Mouse (Mus musculus) heart, adult 2 months (tissue): ENCODE measurements around the gene Ssbp3.

Experiments used
- CTCF ChIP-seq: fragments of 200-600 bp; IDR thresholded peaks from 2 replicates; pipeline ENCODE4 v1.8.1; 2022; ENCODE audit warnings: antibody characterized with exemption, mild to moderate bottlenecking, moderate library complexity
- EP300 ChIP-seq: fragments of 200-500 bp; IDR thresholded peaks from 2 replicates; pipeline ENCODE4 v1.6.1; 2011; ENCODE audit warnings: low read depth, low read length, control low read depth; ENCODE audit not compliant: insufficient read depth
- POLR2A ChIP-seq: fragments of 200-500 bp; IDR thresholded peaks from 2 replicates; pipeline ENCODE4 v1.6.1; 2011; ENCODE audit warnings: mild to moderate bottlenecking, low read depth, low read length, control low read depth; ENCODE audit not compliant: insufficient read depth

DNA sequence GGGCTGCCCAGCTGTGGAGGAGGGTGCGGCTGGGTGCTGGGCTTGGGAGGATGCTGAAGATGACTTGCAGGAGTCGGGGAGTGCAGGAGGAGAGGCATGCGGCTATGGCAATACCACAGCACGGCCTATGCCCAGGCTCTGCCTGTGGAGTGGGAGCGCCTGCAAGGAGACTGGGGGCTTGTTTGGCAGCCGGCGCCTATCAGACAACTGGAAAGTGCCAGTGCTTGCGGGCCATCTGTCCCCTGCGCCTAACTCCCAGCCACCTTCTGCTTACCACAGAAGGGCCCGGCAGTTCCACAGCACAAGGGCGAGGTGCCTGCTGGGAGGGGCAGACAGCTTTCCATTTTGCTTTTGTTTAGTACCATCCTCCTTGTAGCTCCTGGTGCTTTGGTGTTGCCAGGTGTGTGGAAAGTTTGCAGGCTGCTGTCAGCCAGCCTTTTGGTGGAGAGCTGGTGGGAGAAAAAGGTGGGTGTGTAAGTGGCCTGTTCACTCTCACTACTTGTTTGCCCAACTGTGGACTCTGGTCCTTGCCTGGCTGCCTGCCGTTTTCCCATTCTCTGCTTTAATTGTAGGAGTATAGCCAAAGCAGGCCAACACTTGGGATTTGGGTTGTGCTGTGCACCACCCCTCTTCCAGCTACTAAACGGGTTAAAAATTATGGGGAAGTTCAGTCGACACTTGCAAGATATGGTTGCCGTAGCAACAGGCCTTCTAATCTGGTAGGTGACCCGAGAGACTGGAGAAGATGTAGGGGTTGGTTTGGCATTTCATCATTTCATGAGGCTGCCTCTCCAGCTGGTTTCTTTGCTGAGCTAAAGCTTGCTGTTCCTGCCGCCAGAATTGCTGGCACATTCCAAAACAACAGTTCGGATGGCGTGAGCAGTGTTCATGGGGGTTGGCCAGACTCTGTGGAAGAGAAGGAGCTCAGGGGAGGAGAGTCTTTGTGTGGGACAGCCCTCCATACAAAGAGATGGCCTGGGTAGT is 45.5 kb downstream of the Ssbp3 start:
- TF ChIP-seq CTCF: no peak
- TF ChIP-seq POLR2A: no peak
- TF ChIP-seq EP300: no peak
